Mouse (Mus musculus) heart, adult 2 months (tissue): ENCODE results near the gene Tmem266.

Source experiments
- CTCF ChIP-seq: fragments of 200-600 bp; IDR thresholded peaks from 2 replicates; pipeline ENCODE4 v1.8.1; 2022; ENCODE audit warnings: antibody characterized with exemption, mild to moderate bottlenecking, moderate library complexity
- EP300 ChIP-seq: fragments of 200-500 bp; IDR thresholded peaks from 2 replicates; pipeline ENCODE4 v1.6.1; 2011; ENCODE audit warnings: low read depth, low read length, control low read depth; ENCODE audit not compliant: insufficient read depth
- POLR2A ChIP-seq: fragments of 200-500 bp; IDR thresholded peaks from 2 replicates; pipeline ENCODE4 v1.6.1; 2011; ENCODE audit warnings: mild to moderate bottlenecking, low read depth, low read length, control low read depth; ENCODE audit not compliant: insufficient read depth

GRCm38 (mm10) chr9:55468397-55468796 is 141.7 kb downstream of the Tmem266 start:
- no peak for TF ChIP-seq POLR2A
- peak; percentile 66 for TF ChIP-seq CTCF
- no peak for TF ChIP-seq EP300
